Comparison of ENCODE assay signal across 13 mouse cellular contexts in the genomic region with DNA sequence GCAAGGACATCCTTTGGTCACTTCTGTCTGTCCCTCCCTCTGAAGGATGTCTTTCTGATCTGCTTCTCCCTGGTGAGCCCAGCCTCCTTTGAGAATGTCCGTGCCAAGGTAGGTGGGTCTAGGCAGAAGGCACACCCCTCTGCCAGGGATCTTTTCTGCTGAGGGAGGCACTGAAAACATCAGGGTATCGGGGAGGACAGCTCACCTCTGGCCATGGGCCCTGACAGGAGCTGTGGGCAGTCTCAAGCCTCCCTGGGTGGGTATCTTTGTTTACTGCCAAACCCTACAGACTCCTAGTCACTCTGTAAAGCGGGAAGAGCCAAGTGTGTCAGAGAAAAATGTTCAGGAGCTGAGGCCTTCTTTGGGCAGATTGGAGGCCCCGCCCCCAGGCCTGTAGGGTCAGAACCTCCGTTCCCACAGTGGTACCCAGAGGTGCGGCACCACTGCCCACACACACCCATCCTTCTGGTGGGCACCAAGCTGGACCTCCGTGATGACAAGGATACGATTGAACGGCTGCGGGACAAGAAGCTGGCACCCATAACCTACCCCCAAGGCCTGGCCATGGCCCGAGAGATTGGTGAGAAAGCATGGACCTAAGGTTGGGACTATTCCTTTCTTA. TPM values are rescaled to one million over a fixed set of nuclear protein-coding genes. Genes with fewer than 3 reads are reported as not detected.
DNase-seq lines count a peak whose midpoint lies in the region; ATAC-seq and TF ChIP-seq lines count a peak whose summit lies in the region.
"Had no signal": no experiment of that assay in that cellular context is flagged by ENCODE, and none has a peak within 500 bp of the region (broad histone marks: within the 10 kb centered on the region; RNA-seq: fewer than 3 reads in every experiment).

No protein-coding gene starts in this region.

- peaks cover 7% of the 10 kb centered on the region for H3K9me3 ChIP-seq in CH12.LX (replicated peaks; ENCODE audit: low read length)
- H3K9me3 ChIP-seq in forebrain, embryonic 16.5 days (ENCODE audit: control insufficient read depth, low read length), result no peaks in the 10 kb centered on the region
- no peaks in the 10 kb centered on the region for H3K9me3 ChIP-seq in limb, embryonic 13.5 days
- H3K9me3 ChIP-seq: stomach, embryonic 15.5 days had no signal

- no peaks in the 10 kb centered on the region for H3K79me2 ChIP-seq in heart, adult 2 months (replicated peaks; ENCODE audit: control insufficient read depth, insufficient read depth, low read length)
- no peaks in the 10 kb centered on the region for H3K79me2 ChIP-seq in CH12.LX (replicated peaks; ENCODE audit: control insufficient read depth, extremely low read depth, insufficient read depth, poor library complexity, severe bottlenecking)

- H3K4me3 ChIP-seq in heart, adult 2 months, result no peak overlapping the region
- H3K4me3 ChIP-seq in CH12.LX (replicated peaks in 1 of 3; ENCODE audit: low read depth in 2 of 3, low read length in 2 of 3, poor library complexity in 1 of 3), result no peak overlapping the region
- H3K4me3 ChIP-seq in forebrain, embryonic 16.5 days (replicated peaks; ENCODE audit: low read length), result no peak overlapping the region
- no peak overlapping the region for H3K4me3 ChIP-seq in limb, embryonic 13.5 days

- no peak overlapping the region for H3K9ac ChIP-seq in heart, adult 2 months (ENCODE audit: low read depth, low read length)
- H3K9ac ChIP-seq in CH12.LX (ENCODE audit: insufficient read depth, low read depth), result no peak overlapping the region
- H3K9ac ChIP-seq in forebrain, embryonic 16.5 days (replicated peaks; ENCODE audit: low read depth, low read length), result no peak overlapping the region
- H3K9ac ChIP-seq in limb, embryonic 13.5 days, result peak overlapping the region; percentile 76; the same call in 1 of the 2 replicates

- H3K27ac ChIP-seq in heart, adult 2 months, result no peak overlapping the region
- no peak overlapping the region for H3K27ac ChIP-seq in CH12.LX (ENCODE audit: insufficient read depth, low read depth)
- H3K27ac ChIP-seq in forebrain, embryonic 16.5 days (ENCODE audit: low read length), result no peak overlapping the region
- no peak overlapping the region for H3K27ac ChIP-seq in limb, embryonic 13.5 days
- H3K27ac ChIP-seq: stomach, embryonic 15.5 days had no signal

- TF ChIP-seq EP300 in heart, adult 2 months (IDR thresholded peaks at IDR 0.05; ENCODE audit: insufficient read depth, low read depth, low read length), result no peak
- no peak for TF ChIP-seq EP300 in CH12.LX (IDR thresholded peaks at IDR 0.05; ENCODE audit: low read length)

- 0 out of 2 replicates have a peak, but pooled peaks cover 1% of the 10 kb centered on the region for H3K27me3 ChIP-seq in heart, adult 2 months (ENCODE audit: control insufficient read depth, insufficient read depth, low read length)
- peaks cover 2% of the 10 kb centered on the region for H3K27me3 ChIP-seq in CH12.LX (replicated peaks)
- H3K27me3 ChIP-seq in forebrain, embryonic 16.5 days (replicated peaks; ENCODE audit: control insufficient read depth, insufficient read depth, low read length), result no peaks in the 10 kb centered on the region
- peaks cover 12% of the 10 kb centered on the region for H3K27me3 ChIP-seq in limb, embryonic 13.5 days

- dilution Hi-C loops in CH12.LX (cut with MboI; ENCODE audit: extremely low pct_ligation_motif_present, extremely low pct_unique_long_range_greater_than_20kb, low sequenced_read_pairs), result no loop called here

- no peaks in the 10 kb centered on the region for H3K36me3 ChIP-seq in heart, adult 2 months (ENCODE audit: control insufficient read depth, insufficient read depth, low read length)
- H3K36me3 ChIP-seq in CH12.LX (replicated peaks in 1 of 2; ENCODE audit: control insufficient read depth in 1 of 2, insufficient read depth in 1 of 2, low read length in 1 of 2), result peaks cover 52 to 78% of the 10 kb centered on the region in 2 experiments
- H3K36me3 ChIP-seq in forebrain, embryonic 16.5 days (ENCODE audit: control insufficient read depth, insufficient read depth), result peaks cover 5% of the 10 kb centered on the region
- peaks cover 29% of the 10 kb centered on the region for H3K36me3 ChIP-seq in limb, embryonic 13.5 days

- H3K4me1 ChIP-seq in heart, adult 2 months (ENCODE audit: control insufficient read depth, insufficient read depth, low read length), result peaks cover 3% of the 10 kb centered on the region
- H3K4me1 ChIP-seq in CH12.LX (ENCODE audit: control insufficient read depth in 1 of 2, insufficient read depth in 2 of 2), result peaks cover 5% of the 10 kb centered on the region in 2 experiments
- H3K4me1 ChIP-seq in forebrain, embryonic 16.5 days (replicated peaks; ENCODE audit: control insufficient read depth, insufficient read depth, low read length), result peaks cover 27% of the 10 kb centered on the region
- H3K4me1 ChIP-seq in limb, embryonic 13.5 days, result peaks cover 28% of the 10 kb centered on the region

- no peak for ATAC-seq in forebrain, embryonic 16.5 days
- ATAC-seq in limb, embryonic 13.5 days (ENCODE audit: low FRiP score, low read depth), result no peak

- intact Hi-C loops in heart, adult 2 months (cut with DNase I), result loop anchor here (10.0 kb wide), 1 partner anchor 322 kb away; no protein-coding TSS in a partner anchor

- in situ Hi-C loops in CH12.LX (cut with MboI; ENCODE audit: low pct_ligation_motif_present, low pct_unique_long_range_greater_than_20kb, low sequenced_read_pairs), result no loop called here

- TF ChIP-seq POLR2A in heart, adult 2 months (IDR thresholded peaks at IDR 0.05; ENCODE audit: insufficient read depth, low read depth, low read length), result 0 out of 2 replicates have a peak, but pooled peaks have one; percentile 5
- peak; percentile 20; the same call in 1 of the 2 replicates for TF ChIP-seq POLR2A in CH12.LX (IDR thresholded peaks at IDR 0.05; ENCODE audit: low read depth, low read length)

- TF ChIP-seq CTCF in heart, adult 2 months (IDR thresholded peaks at IDR 0.05), result no peak
- no peak for TF ChIP-seq CTCF in CH12.LX (conservative IDR thresholded peaks at IDR 0.05 in 1 of 2, IDR thresholded peaks at IDR 0.05 in 1 of 2; ENCODE audit: low read depth in 2 of 2, low read length in 2 of 2)

- DNase-seq in heart, adult 2 months, result no peak
- no peak for DNase-seq in heart, adult 8-10 months (ENCODE audit: low spot score)
- DNase-seq in CH12.LX (ENCODE audit: extremely low read depth), result no peak
- no peak for DNase-seq in c-Kit-positive CD71-positive TER-119-positive erythroid progenitor cells, embryonic 14.5 days (ENCODE audit: low spot score)
- DNase-seq in thymus, postnatal 36 days, result no peak
- DNase-seq in layer of hippocampus, postnatal 25 days (ENCODE audit: extremely low spot score in 1 of 2, low spot score in 1 of 2), result no peak
- DNase-seq: B cell, adult 2 months; retina, postnatal 1 day had no signal

- 91% methylated on average over 11 of the region's 11 CpGs for WGBS in heart, adult 2 months
- WGBS in forebrain, embryonic 16.5 days, result 85% methylated on average over 11 of the region's 11 CpGs
- WGBS in limb, embryonic 13.5 days, result 87% methylated on average over 11 of the region's 11 CpGs

- no peak for TF ChIP-seq RAD21 in CH12.LX (IDR thresholded peaks at IDR 0.05; ENCODE audit: low read depth, low read length)

- H3K4me2 ChIP-seq in CH12.LX (ENCODE audit: insufficient read depth, low read depth, poor library complexity, severe bottlenecking), result no peak overlapping the region
- H3K4me2 ChIP-seq in forebrain, embryonic 16.5 days (ENCODE audit: low read length), result peak overlapping the region; percentile 98; the same call in 1 of the 2 replicates
- H3K4me2 ChIP-seq in limb, embryonic 13.5 days (replicated peaks), result peak overlapping the region; percentile 99

RNA-seq across cellular contexts. Expression of gene Rac3, which starts 1.6 kb away (rescaled TPM):
- under 1 TPM; 0.70 to 0.99 TPM for total RNA-seq in heart, adult 2 months (2021)
- polyA plus RNA-seq in heart, adult 2 months (2012; rRNA removed), result 3.3 and 4.6 TPM in 2 replicates
- 1 to 10 TPM in 2 of 4 experiments, under 1 TPM in 2; 0.69 to 2.0 (median 1.4) TPM for total RNA-seq in heart, adult 8-10 months (2022)
- total RNA-seq in CH12.LX (2012; rRNA removed) (8.9 and 9.9 TPM in 2 replicates), CH12.LX (2014; rRNA removed) (2.9 and 3.4 TPM in 2 replicates)
- 5.5 and 8.3 TPM in 2 replicates for polyA plus RNA-seq in CH12.LX (2012; ENCODE audit: insufficient read length, low read depth)
- 251 and 347 TPM in 2 replicates for polyA plus RNA-seq in forebrain, embryonic 16.5 days (2015; fragmentation: Nextera tagmentation; extraction: Ambion mirVana)
- polyA plus RNA-seq in limb, embryonic 13.5 days (2015; fragmentation: Nextera tagmentation; extraction: Ambion mirVana), result 66.2 and 70.5 TPM in 2 replicates
- 10 to 100 TPM; 33.7 to 46.8 TPM for total RNA-seq in layer of hippocampus, postnatal 25 days (2021)
- total RNA-seq: common myeloid progenitor, adult 5-6 weeks; hematopoietic stem cell, adult 5-6 weeks had no signal

RNA-seq across cellular contexts. Expression of gene Dcxr, which starts 4.2 kb away (rescaled TPM):
- 10 to 100 TPM; 12.1 to 12.9 TPM for total RNA-seq in heart, adult 2 months (2021)
- 32.0 and 35.5 TPM in 2 replicates for polyA plus RNA-seq in heart, adult 2 months (2012; rRNA removed)
- 10 to 100 TPM; 12.6 to 20.8 (median 16.1) TPM for total RNA-seq in heart, adult 8-10 months (2022)
- total RNA-seq in CH12.LX (2012; rRNA removed) (49.4 and 74.7 TPM in 2 replicates), CH12.LX (2014; rRNA removed) (24.1 and 24.8 TPM in 2 replicates)
- 23.3 and 23.5 TPM in 2 replicates for polyA plus RNA-seq in CH12.LX (2012; ENCODE audit: insufficient read length, low read depth)
- 7.6 TPM in 2 replicates for polyA plus RNA-seq in forebrain, embryonic 16.5 days (2015; fragmentation: Nextera tagmentation; extraction: Ambion mirVana)
- polyA plus RNA-seq in limb, embryonic 13.5 days (2015; fragmentation: Nextera tagmentation; extraction: Ambion mirVana), result 15.6 and 16.2 TPM in 2 replicates
- total RNA-seq in layer of hippocampus, postnatal 25 days (2021), result 10 to 100 TPM; 12.4 to 12.9 TPM

RNA-seq across cellular contexts. Expression of gene Cbr2, which starts 9.0 kb away (rescaled TPM):
- total RNA-seq in heart, adult 2 months (2021), result 10 to 100 TPM; 17.7 to 19.4 TPM
- polyA plus RNA-seq in heart, adult 2 months (2012; rRNA removed), result 42.3 and 379 TPM in 2 replicates
- total RNA-seq in heart, adult 8-10 months (2022), result 10 to 100 TPM in 3 of 4 experiments, 1 to 10 TPM in 1; 9.3 to 24.0 (median 12.9) TPM
- total RNA-seq in CH12.LX (2012; rRNA removed) (0.21 and 0.25 TPM in 2 replicates), CH12.LX (2014; rRNA removed) (not detected in 2 replicates)
- not detected in 2 replicates for polyA plus RNA-seq in CH12.LX (2012; ENCODE audit: insufficient read length, low read depth)
- polyA plus RNA-seq in forebrain, embryonic 16.5 days (2015; fragmentation: Nextera tagmentation; extraction: Ambion mirVana), result 0.92 and 4.8 TPM in 2 replicates
- 7.7 and 10.1 TPM in 2 replicates for polyA plus RNA-seq in limb, embryonic 13.5 days (2015; fragmentation: Nextera tagmentation; extraction: Ambion mirVana)
- 1 to 10 TPM; 1.5 to 1.6 TPM for total RNA-seq in layer of hippocampus, postnatal 25 days (2021)
- total RNA-seq: common myeloid progenitor, adult 5-6 weeks; hematopoietic stem cell, adult 5-6 weeks had no signal

RNA-seq across cellular contexts. Expression of gene Lrrc45, which starts 9.1 kb away (rescaled TPM):
- total RNA-seq in heart, adult 2 months (2021), result 1 to 10 TPM; 4.2 to 4.5 TPM
- polyA plus RNA-seq in heart, adult 2 months (2012; rRNA removed), result 12.5 and 12.7 TPM in 2 replicates
- 1 to 10 TPM; 2.9 to 6.0 (median 4.6) TPM for total RNA-seq in heart, adult 8-10 months (2022)
- total RNA-seq in CH12.LX (2012; rRNA removed), result 31.3 and 35.6 TPM in 2 replicates
- total RNA-seq in CH12.LX (2014; rRNA removed), result 11.7 and 12.9 TPM in 2 replicates
- polyA plus RNA-seq in CH12.LX (2012; ENCODE audit: insufficient read length, low read depth), result 20.3 and 23.8 TPM in 2 replicates
- polyA plus RNA-seq in forebrain, embryonic 16.5 days (2015; fragmentation: Nextera tagmentation; extraction: Ambion mirVana), result 91.0 and 118 TPM in 2 replicates
- polyA plus RNA-seq in limb, embryonic 13.5 days (2015; fragmentation: Nextera tagmentation; extraction: Ambion mirVana), result 66.2 and 75.4 TPM in 2 replicates
- total RNA-seq in layer of hippocampus, postnatal 25 days (2021), result 10 to 100 TPM; 47.0 to 65.2 TPM

RNA-seq across cellular contexts. Expression of gene Cenpx, which starts 9.3 kb away (rescaled TPM):
- 10 to 100 TPM; 26.4 to 34.2 TPM for total RNA-seq in heart, adult 2 months (2021)
- 51.4 and 53.0 TPM in 2 replicates for polyA plus RNA-seq in heart, adult 2 months (2012; rRNA removed)
- total RNA-seq in heart, adult 8-10 months (2022), result 10 to 100 TPM; 33.2 to 42.8 (median 39.6) TPM
- total RNA-seq in CH12.LX (2012; rRNA removed), result 101 and 103 TPM in 2 replicates
- total RNA-seq in CH12.LX (2014; rRNA removed), result 72.3 and 76.5 TPM in 2 replicates
- polyA plus RNA-seq in CH12.LX (2012; ENCODE audit: insufficient read length, low read depth), result 122 and 131 TPM in 2 replicates
- polyA plus RNA-seq in forebrain, embryonic 16.5 days (2015; fragmentation: Nextera tagmentation; extraction: Ambion mirVana), result 82.8 and 95.0 TPM in 2 replicates
- polyA plus RNA-seq in limb, embryonic 13.5 days (2015; fragmentation: Nextera tagmentation; extraction: Ambion mirVana), result 139 and 145 TPM in 2 replicates
- 10 to 100 TPM; 20.1 to 21.9 TPM for total RNA-seq in layer of hippocampus, postnatal 25 days (2021)
